Mouse (Mus musculus) right cerebral cortex, adult 2 months (tissue): ENCODE results near the gene Mgll.

Experiments
- DNase-seq, 2 experiments: peaks; one replicate each; pipeline ENCODE4 v3.0.0; 2021 to 2022; ENCODE audit warnings: low spot score in 2 of 2

Gene Mgll

GRCm38 (mm10) chr6:88828206-88829009, 104.2 kb downstream of the Mgll start:
- no peak for DNase-seq

GRCm38 (mm10) chr6:88829579-88829978, 105.4 kb downstream of the Mgll start:
- DNase-seq, result no peak

GRCm38 (mm10) chr6:88830112-88830702, 106.0 kb downstream of the Mgll start:
- DNase-seq, result no peak

GRCm38 (mm10) chr6:88831456-88831855, 107.2 kb downstream of the Mgll start:
- DNase-seq, result peak in 1 of 2 experiments; percentile 65

- no peak for DNase-seq
Measured at GRCm38 (mm10) chr6:88832663-88833062, 108.5 kb downstream of the Mgll start.

GRCm38 (mm10) chr6:88833340-88834140, 109.3 kb downstream of the Mgll start:
- no peak for DNase-seq

GRCm38 (mm10) chr6:88835047-88835446, 110.8 kb downstream of the Mgll start:
- DNase-seq, result no peak

GRCm38 (mm10) chr6:88836178-88836819, 112.1 kb downstream of the Mgll start:
- no peak for DNase-seq

GRCm38 (mm10) chr6:88837999-88838398, 113.8 kb downstream of the Mgll start:
- DNase-seq, result no peak

- no peak for DNase-seq
Measured at GRCm38 (mm10) chr6:88838613-88839012, 114.4 kb downstream of the Mgll start.

GRCm38 (mm10) chr6:88839135-88839970, 115.1 kb downstream of the Mgll start:
- DNase-seq, result no peak

GRCm38 (mm10) chr6:88840211-88840610, 116.0 kb downstream of the Mgll start:
- DNase-seq, result no peak

- DNase-seq, result no peak
Measured at GRCm38 (mm10) chr6:88840791-88841513, 116.7 kb downstream of the Mgll start.

- no peak for DNase-seq
Measured at GRCm38 (mm10) chr6:88841514-88841780, 117.2 kb downstream of the Mgll start.

GRCm38 (mm10) chr6:88841781-88842689, 117.8 kb downstream of the Mgll start, which contains the start of gene Abtb1:
TSS of gene Abtb1 (minus strand) at chr6:88841984.
- peak; percentile 98 for DNase-seq

- peak in 1 of 2 experiments; percentile 55 for DNase-seq
Measured at GRCm38 (mm10) chr6:88842731-88843151, 118.5 kb downstream of the Mgll start.

- no peak for DNase-seq
Measured at GRCm38 (mm10) chr6:88843241-88843640, 119.0 kb downstream of the Mgll start.

GRCm38 (mm10) chr6:88843781-88844725, 119.8 kb downstream of the Mgll start:
- DNase-seq, result no peak
